ENCODE assay signal across 18 mouse cellular contexts in the genomic region with DNA sequence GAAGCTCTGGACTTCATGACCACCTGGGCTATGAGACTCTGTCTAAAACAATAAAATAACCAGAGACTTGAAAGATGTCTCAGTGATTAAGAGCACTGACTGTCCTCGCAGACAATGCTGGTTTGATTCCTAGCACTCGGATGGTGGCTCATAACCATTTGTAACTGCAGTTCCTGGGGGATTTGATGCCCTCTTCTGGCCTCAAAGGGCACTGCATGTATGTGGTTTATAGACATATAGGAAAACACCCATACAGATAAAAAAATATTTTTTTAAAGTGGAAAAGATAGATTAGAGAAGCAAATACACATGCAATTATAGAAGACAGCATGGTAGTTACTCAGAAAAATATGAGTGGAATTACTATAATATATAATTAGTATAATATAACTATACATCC. TPM values are rescaled to one million over a fixed set of nuclear protein-coding genes. Genes with fewer than 3 reads are reported as not detected.
DNase-seq lines count a peak whose midpoint lies in the region; ATAC-seq and TF ChIP-seq lines count a peak whose summit lies in the region.
"Had no signal": no experiment of that assay in that cellular context is flagged by ENCODE, and none has a peak within 500 bp of the region (broad histone marks: within the 10 kb centered on the region; RNA-seq: fewer than 3 reads in every experiment).

No protein-coding gene starts in this region.

- no peak for ATAC-seq in kidney, embryonic 14.5 days (ENCODE audit: low FRiP score, low TSS enrichment)
- ATAC-seq: inflammation-experienced regulatory T-cells, adult 6 months had no signal

- no peak overlapping the region for H3K27ac ChIP-seq in kidney, adult 2 months (ENCODE audit: insufficient read depth, low read depth, low read length)
- H3K27ac ChIP-seq in kidney, embryonic 14.5 days (ENCODE audit: low read depth, low read length): no peak overlapping the region
- peak overlapping the region; percentile 96 for H3K27ac ChIP-seq in bone marrow macrophage, adult 2 months (ENCODE audit: insufficient read depth, low read depth, low read length)
- H3K27ac ChIP-seq: hindbrain, embryonic 10.5 days; liver, embryonic 13.5 days had no signal

- no peak for TF ChIP-seq POLR2A in kidney, adult 2 months (IDR thresholded peaks at IDR 0.05; ENCODE audit: low read depth, low read length)
- TF ChIP-seq POLR2A in bone marrow macrophage, adult 2 months (IDR thresholded peaks at IDR 0.05; ENCODE audit: borderline replicate concordance, low read depth, low read length): no peak

- H3K4me1 ChIP-seq in kidney, adult 2 months (ENCODE audit: control insufficient read depth, insufficient read depth, low read length): no peaks in the 10 kb centered on the region; the same call in 1 of the 2 replicates
- H3K4me1 ChIP-seq in kidney, embryonic 14.5 days (ENCODE audit: control insufficient read depth, insufficient read depth, low read length): no peaks in the 10 kb centered on the region
- peaks cover 26% of the 10 kb centered on the region for H3K4me1 ChIP-seq in bone marrow macrophage, adult 2 months (ENCODE audit: control insufficient read depth, insufficient read depth, low read length)

- peaks cover 2% of the 10 kb centered on the region; the same call in 1 of the 2 replicates for H3K9me3 ChIP-seq in kidney, embryonic 14.5 days (ENCODE audit: control insufficient read depth, low read length)
- H3K9me3 ChIP-seq: G1E; hindbrain, embryonic 10.5 days; liver, embryonic 13.5 days had no signal

- DNase-seq in kidney, adult 2 months: no peak
- DNase-seq in 416B (ENCODE audit: low read depth): peak; percentile 38
- DNase-seq in B cell, adult 2 months: peak; percentile 44 to 48
- DNase-seq in thymus, postnatal 36 days: no peak
- DNase-seq in layer of hippocampus, adult 18-20 months (ENCODE audit: low spot score in 2 of 2): no peak
- DNase-seq: adrenal gland, postnatal 25 days; cerebellum, postnatal 25 days; gastrocnemius, postnatal 25 days; kidney, postnatal 14 days; left cerebral cortex, postnatal 4 days; liver, embryonic 13.5 days; right cerebral cortex, postnatal 25 days had no signal

- 78% methylated on average over 2 of the region's 2 CpGs for WGBS in kidney, adult 2 months
- 77% methylated on average over 2 of the region's 2 CpGs for WGBS in kidney, embryonic 14.5 days

- H3K27me3 ChIP-seq in kidney, adult 2 months (replicated peaks; ENCODE audit: control insufficient read depth, insufficient read depth, low read length): no peaks in the 10 kb centered on the region
- no peaks in the 10 kb centered on the region for H3K27me3 ChIP-seq in kidney, embryonic 14.5 days (ENCODE audit: control insufficient read depth, insufficient read depth, low read length)
- H3K27me3 ChIP-seq: liver, embryonic 13.5 days had no signal

- H3K4me2 ChIP-seq in kidney, embryonic 14.5 days (replicated peaks; ENCODE audit: low read depth, low read length): no peak overlapping the region
- H3K4me2 ChIP-seq: heart, embryonic 11.5 days; liver, embryonic 13.5 days had no signal

- H3K36me3 ChIP-seq in kidney, adult 2 months (ENCODE audit: control insufficient read depth, insufficient read depth, low read length): no peaks in the 10 kb centered on the region
- no peaks in the 10 kb centered on the region for H3K36me3 ChIP-seq in kidney, embryonic 14.5 days (ENCODE audit: control insufficient read depth, insufficient read depth, low read length)
- H3K36me3 ChIP-seq: hindbrain, embryonic 10.5 days; liver, embryonic 13.5 days had no signal

- 0 out of 2 replicates have a peak, but pooled peaks have one; percentile 16 for TF ChIP-seq CTCF in kidney, adult 2 months (conservative IDR thresholded peaks at IDR 0.05; ENCODE audit: insufficient read depth, insufficient read length, low read depth, low read length)
- TF ChIP-seq CTCF in bone marrow macrophage, adult 2 months (IDR thresholded peaks at IDR 0.05; ENCODE audit: low read depth, low read length): no peak

- no peak overlapping the region for H3K4me3 ChIP-seq in kidney, adult 2 months (ENCODE audit: insufficient read depth, low read depth, low read length)
- no peak overlapping the region for H3K4me3 ChIP-seq in kidney, embryonic 14.5 days (ENCODE audit: low read length)
- no peak overlapping the region for H3K4me3 ChIP-seq in bone marrow macrophage, adult 2 months (ENCODE audit: insufficient read depth, low read length)
- H3K4me3 ChIP-seq: hindbrain, embryonic 10.5 days; liver, embryonic 13.5 days had no signal

- H3K9ac ChIP-seq in kidney, embryonic 14.5 days (ENCODE audit: low read depth, low read length): no peak overlapping the region
- H3K9ac ChIP-seq: liver, embryonic 13.5 days had no signal

RNA-seq across cellular contexts. Expression of a gene that starts 3.2 kb away (rescaled TPM):
- 36.5 and 38.2 TPM in 2 replicates for polyA plus RNA-seq in kidney, adult 2 months (2012; rRNA removed)
- 20.1 and 31.8 TPM in 2 replicates for polyA plus RNA-seq in kidney, embryonic 14.5 days (2014; fragmentation: Nextera tagmentation; extraction: Ambion mirVana)
- polyA plus RNA-seq in bone marrow macrophage, adult 2 months (2012; ENCODE audit: insufficient read depth, insufficient read length, missing spikeins): 327 and 347 TPM in 2 replicates
- total RNA-seq in layer of hippocampus, adult 18-20 months (2021): 1 to 10 TPM; 8.5 to 8.9 TPM

Comparison
In these comparisons a context has a peak if more than half of its experiments do, and no peak if none do; other contexts are left out.
1. DNase-seq: peak in 416B (single experiment) and B cell, adult 2 months (2 of 2); none in kidney, adult 2 months (single experiment), thymus, postnatal 36 days (0 of 2) and layer of hippocampus, adult 18-20 months (0 of 2).